In genomic region chr9:71829753-71830152, GRCm38 (mm10) we compare ENCODE assay signal across 23 mouse cellular contexts. TPM values are rescaled to one million over a fixed set of nuclear protein-coding genes. Genes with fewer than 3 reads are reported as not detected.
"Had no signal": no experiment of that assay in that cellular context is flagged by ENCODE, and none has a peak within 500 bp of the region (broad histone marks: within the 10 kb centered on the region; RNA-seq: fewer than 3 reads in every experiment).

No protein-coding gene starts in this region.

- DNase-seq: kidney, adult 8-10 months; kidney, postnatal 10 days; kidney, postnatal 4 days; left cerebral cortex, postnatal 4 days; liver; lung, adult 18-20 months; lung, postnatal 10 days; lung, postnatal 36 days; retina, postnatal 1 day; right cerebral cortex, postnatal 25 days; spleen, adult 18-20 months; thymus, postnatal 25 days had no signal

- H3K36me3 ChIP-seq: kidney, embryonic 15.5 days; limb, embryonic 13.5 days; liver, embryonic 12.5 days; liver, embryonic 15.5 days; lung, embryonic 15.5 days; midbrain, embryonic 12.5 days; neural tube, embryonic 13.5 days; stomach, embryonic 15.5 days had no signal

- H3K27me3 ChIP-seq: kidney, embryonic 15.5 days; limb, embryonic 13.5 days; liver, embryonic 12.5 days; liver, embryonic 15.5 days; lung, embryonic 15.5 days; midbrain, embryonic 12.5 days; neural tube, embryonic 13.5 days; stomach, embryonic 15.5 days had no signal

- H3K4me1 ChIP-seq: limb, embryonic 13.5 days; stomach, embryonic 15.5 days had no signal

- H3K9me3 ChIP-seq: kidney, embryonic 15.5 days; limb, embryonic 13.5 days; liver, embryonic 12.5 days; liver, embryonic 15.5 days; lung, embryonic 15.5 days; midbrain, embryonic 12.5 days; neural tube, embryonic 13.5 days; stomach, embryonic 15.5 days had no signal

- H3K9ac ChIP-seq: kidney, embryonic 15.5 days; limb, embryonic 13.5 days; liver, embryonic 12.5 days; liver, embryonic 15.5 days; lung, embryonic 15.5 days; midbrain, embryonic 12.5 days; neural tube, embryonic 13.5 days; stomach, embryonic 15.5 days had no signal

- H3K4me2 ChIP-seq: kidney, embryonic 15.5 days; limb, embryonic 13.5 days; liver, embryonic 12.5 days; liver, embryonic 15.5 days; lung, embryonic 15.5 days; midbrain, embryonic 12.5 days; neural tube, embryonic 13.5 days; stomach, embryonic 15.5 days had no signal

- ATAC-seq: liver, embryonic 12.5 days; midbrain, embryonic 16.5 days had no signal

- H3K27ac ChIP-seq: kidney, embryonic 15.5 days; limb, embryonic 13.5 days; liver, embryonic 12.5 days; liver, embryonic 15.5 days; lung, embryonic 15.5 days; midbrain, embryonic 12.5 days; neural tube, embryonic 13.5 days; stomach, embryonic 15.5 days had no signal

- H3K4me3 ChIP-seq: kidney, embryonic 15.5 days; limb, embryonic 13.5 days; liver, embryonic 12.5 days; liver, embryonic 15.5 days; lung, embryonic 15.5 days; midbrain, embryonic 12.5 days; myocyte; neural tube, embryonic 13.5 days; stomach, embryonic 15.5 days had no signal

RNA-seq across cellular contexts. Expression of gene Cgnl1, which starts 58.4 kb away (rescaled TPM):
- total RNA-seq: megakaryocyte-erythroid progenitor cell, adult 5-6 weeks had no signal
